Mouse (Mus musculus) olfactory bulb, adult 2 months (tissue): ENCODE measurements around the gene Txnrd1.

Source experiments
- CTCF ChIP-seq: fragments of 200-500 bp; IDR thresholded peaks from 2 replicates; pipeline ENCODE4 v1.5.1; 2012; ENCODE audit warnings: low read depth, mild to moderate bottlenecking, low read length, moderate library complexity; ENCODE audit not compliant: insufficient read depth
- POLR2A ChIP-seq: fragments of 200-500 bp; IDR thresholded peaks from 2 replicates; pipeline ENCODE4 v1.6.1; 2012; ENCODE audit warnings: mild to moderate bottlenecking, low read depth, low read length, moderate library complexity; ENCODE audit not compliant: insufficient read depth

DNA sequence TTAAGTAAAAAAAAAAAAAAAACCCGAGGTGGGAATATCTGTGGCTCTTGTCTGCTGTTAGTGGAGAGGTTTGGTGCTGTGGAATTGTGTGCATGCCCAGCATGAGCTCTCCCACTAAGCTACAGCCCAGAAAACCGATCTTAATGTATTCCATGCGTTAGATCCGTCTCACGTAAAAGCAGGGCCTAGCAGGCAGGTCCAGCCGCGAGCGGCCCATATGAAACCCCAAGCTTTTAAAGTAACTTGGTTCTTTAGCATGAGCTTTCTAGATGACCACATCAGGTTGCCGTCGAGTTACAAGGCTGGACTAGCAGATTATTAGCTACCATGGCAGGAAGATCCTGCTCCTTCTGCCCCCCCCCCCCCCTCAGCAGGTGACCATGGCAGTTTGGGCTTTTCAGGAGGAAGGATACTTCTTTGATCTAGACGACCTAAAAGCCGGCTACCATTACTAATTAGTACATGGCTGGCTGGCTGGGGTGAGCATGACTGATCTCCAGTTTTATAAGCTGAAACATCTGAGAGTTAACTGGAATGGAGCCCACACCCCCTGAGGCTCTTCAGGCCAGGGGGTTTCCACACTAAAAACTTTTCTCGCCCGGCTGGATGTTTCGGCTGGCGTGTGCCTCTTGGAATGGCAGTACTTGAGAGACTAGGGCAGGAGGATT, 16.1 kb downstream of the Txnrd1 start:
- TF ChIP-seq POLR2A, result no peak
- no peak for TF ChIP-seq CTCF
